Mouse (Mus musculus) limb, embryonic 15.5 days (tissue): ENCODE results near the gene Asic5. TPM values are rescaled to one million over a fixed set of nuclear protein-coding genes. Genes with fewer than 3 reads are reported as not detected.

Experiments used
- ATAC-seq: fragments of 200-750 bp; cut with Nextera tagmentation; 2 replicates; pipeline ENCODE4 v1.8.0; 2017; ENCODE audit warnings: low read depth, moderate TSS enrichment; ENCODE audit not compliant: insufficient number of reproducible peaks, low FRiP score, low TSS enrichment
- H3K27ac ChIP-seq: fragments of 300-500 bp; sonication (generic); 2 replicates; pipeline ENCODE4 v1.5.1; 2015; ENCODE audit warnings: moderate library complexity, mild to moderate bottlenecking, inconsistent platforms
- H3K27me3 ChIP-seq: fragments of 300-500 bp; sonication (generic); 2 replicates; pipeline ENCODE4 v1.6.1; 2015; ENCODE audit warnings: inconsistent platforms
- H3K36me3 ChIP-seq: fragments of 300-500 bp; sonication (generic); 2 replicates; pipeline ENCODE4 v1.6.1; 2015; ENCODE audit warnings: inconsistent platforms
- H3K4me1 ChIP-seq: fragments of 300-500 bp; sonication (generic); 2 replicates; pipeline ENCODE4 v1.6.1; 2015; ENCODE audit warnings: inconsistent platforms
- H3K4me2 ChIP-seq: fragments of 300-500 bp; sonication (generic); 2 replicates; pipeline ENCODE4 v1.6.1; 2015; ENCODE audit warnings: mild to moderate bottlenecking, inconsistent platforms
- H3K4me3 ChIP-seq: fragments of 300-500 bp; sonication (generic); 2 replicates; pipeline ENCODE4 v1.5.1; 2015; ENCODE audit warnings: mild to moderate bottlenecking, inconsistent platforms
- H3K9ac ChIP-seq: fragments of 300-500 bp; sonication (generic); 2 replicates; pipeline ENCODE4 v1.6.1; 2015; ENCODE audit warnings: inconsistent platforms
- H3K9me3 ChIP-seq: fragments of 300-500 bp; sonication (generic); 2 replicates; pipeline ENCODE4 v1.6.1; 2016; ENCODE audit warnings: inconsistent platforms
- WGBS: fragments of 180-500 bp; shearing (Covaris S2); methylation state at CpG from one replicate; pipeline ENCODE4 v1.1.7; 2015; 5-methylcytosine and 5-hydroxymethylcytosine counted together
- polyA plus RNA-seq: library from polyadenylated mRNA; unstranded; fragments of >200 nt; fragmentation: Nextera tagmentation; extraction: Ambion mirVana; gene quantifications from 2 replicates; pipeline ENCODE4 v1.2.1, GENCODE M21; 2015

Asic5 gene
- polyA plus RNA-seq, 1 experiment from 2014 or later, result not detected

DNA sequence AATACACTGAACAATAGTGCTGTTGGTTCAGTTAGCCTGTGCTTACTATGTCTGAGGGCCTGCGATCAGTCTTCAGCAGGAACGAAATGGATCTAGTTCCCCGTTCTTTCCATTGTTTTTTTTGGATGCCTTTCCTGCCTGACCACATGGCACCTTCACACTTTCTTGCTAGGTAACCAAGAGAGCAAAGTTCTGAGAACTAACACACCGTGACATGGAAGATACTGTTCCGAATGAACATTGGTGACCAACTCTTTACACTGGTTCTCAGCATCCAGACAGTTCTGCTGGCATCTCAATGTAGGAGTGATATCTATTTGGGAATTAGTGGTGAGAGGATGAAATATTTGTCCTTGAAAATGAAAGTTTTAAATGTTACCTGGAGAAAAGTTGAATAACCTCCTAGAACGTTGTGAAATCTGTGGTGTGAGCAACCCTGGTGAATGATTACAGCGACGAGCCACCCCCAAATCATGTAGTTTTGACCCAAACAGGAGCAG is 40.4 kb downstream of the Asic5 start:
- ATAC-seq, result no peak
- Histone ChIP-seq H3K27ac (no peak overlapping the region), H3K4me3 (no peak overlapping the region)

DNA sequence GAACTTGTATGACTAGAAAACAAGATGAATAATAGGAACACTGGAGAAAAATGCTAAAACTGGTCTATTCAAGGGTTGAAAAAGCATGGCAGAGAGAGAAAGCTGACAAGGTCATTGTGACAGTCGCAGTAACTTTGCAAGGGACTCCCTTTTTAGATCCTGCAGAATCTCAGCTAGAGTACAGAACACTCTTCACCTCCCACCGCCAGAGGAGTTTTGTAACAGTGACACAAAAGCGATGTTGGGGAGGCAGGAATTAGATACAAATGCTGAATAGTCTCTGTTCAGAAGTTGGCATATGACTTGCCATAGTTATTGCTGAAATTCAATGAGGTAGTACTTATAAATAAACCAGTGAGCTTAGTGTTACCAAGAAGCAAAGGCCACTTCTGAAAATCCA is 41.0 kb downstream of the Asic5 start:
- Histone ChIP-seq H3K36me3 (no peaks in the 10 kb centered on the region), H3K4me2 (no peak overlapping the region), H3K9ac (no peak overlapping the region), H3K4me1 (no peaks in the 10 kb centered on the region), H3K4me3 (no peak overlapping the region), H3K27ac (no peak overlapping the region), H3K9me3 (no peaks in the 10 kb centered on the region), H3K27me3 (no peaks in the 10 kb centered on the region)
- no peak for ATAC-seq
- 83% methylated on average over 3 of the region's 3 CpGs for WGBS

More for the DNA sequence above, 40.4 kb downstream of the Asic5 start:
- WGBS, result 81% methylated on average over 8 of the region's 8 CpGs
- H3K9ac ChIP-seq, result no peak overlapping the region
- no peak overlapping the region for H3K4me2 ChIP-seq
- H3K9me3 ChIP-seq, result no peaks in the 10 kb centered on the region
- H3K4me1 ChIP-seq, result no peaks in the 10 kb centered on the region
- H3K27me3 ChIP-seq, result no peaks in the 10 kb centered on the region
- no peaks in the 10 kb centered on the region for H3K36me3 ChIP-seq

DNA sequence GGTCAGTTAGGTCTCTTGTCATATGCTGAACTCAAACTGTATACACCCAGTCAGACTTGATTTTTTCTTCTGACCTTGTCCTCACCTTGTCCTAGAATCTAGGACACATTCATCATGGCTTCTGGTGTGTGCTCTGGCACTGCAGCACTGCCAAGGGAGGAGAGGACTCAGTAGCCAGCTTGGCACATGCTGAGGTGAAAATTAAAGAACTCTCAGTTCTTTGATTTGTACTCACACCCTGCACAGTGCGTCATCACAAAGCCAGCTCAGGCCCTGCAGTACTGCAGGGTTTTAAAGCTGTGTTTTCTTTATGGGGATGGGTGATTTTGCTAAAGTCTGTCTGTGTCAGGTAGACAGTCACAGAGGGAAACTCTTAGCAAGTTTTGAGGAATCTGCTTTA is 45.2 kb downstream of the Asic5 start:
- no peaks in the 10 kb centered on the region for H3K9me3 ChIP-seq
- no peak overlapping the region for H3K4me3 ChIP-seq
- H3K27ac ChIP-seq, result no peak overlapping the region
- no peaks in the 10 kb centered on the region for H3K36me3 ChIP-seq
- no peak for ATAC-seq
- H3K4me2 ChIP-seq, result no peak overlapping the region
- no peaks in the 10 kb centered on the region for H3K27me3 ChIP-seq
- H3K4me1 ChIP-seq, result no peaks in the 10 kb centered on the region
- 68% methylated on average over 1 of the region's 1 CpGs for WGBS
- no peak overlapping the region for H3K9ac ChIP-seq

DNA sequence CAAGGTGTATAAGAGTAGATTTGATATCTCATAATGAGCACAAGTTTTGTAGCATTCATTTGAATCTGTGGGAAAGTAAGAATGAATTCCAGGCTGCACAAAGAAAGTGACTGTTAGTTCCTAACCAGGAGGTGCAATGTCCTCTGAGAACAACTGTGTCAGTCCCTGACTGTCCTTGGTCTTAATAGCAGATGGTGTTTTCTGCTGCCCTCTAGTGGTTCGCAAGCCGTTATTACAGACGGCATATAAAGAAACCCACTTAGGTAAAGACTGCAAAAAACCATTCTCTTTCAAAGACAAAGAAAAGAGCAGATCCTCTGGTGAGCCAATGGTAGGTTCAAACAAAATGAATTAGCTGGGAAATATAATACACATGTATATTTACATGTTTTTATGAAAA is 47.1 kb downstream of the Asic5 start:
- no peaks in the 10 kb centered on the region for H3K36me3 ChIP-seq
- no peaks in the 10 kb centered on the region for H3K4me1 ChIP-seq
- no peaks in the 10 kb centered on the region for H3K27me3 ChIP-seq
- H3K4me3 ChIP-seq, result no peak overlapping the region
- H3K27ac ChIP-seq, result no peak overlapping the region
- no peak overlapping the region for H3K9ac ChIP-seq
- WGBS, result 2% methylated on average over 3 of the region's 3 CpGs
- H3K4me2 ChIP-seq, result no peak overlapping the region
- H3K9me3 ChIP-seq, result no peaks in the 10 kb centered on the region
- no peak for ATAC-seq

DNA sequence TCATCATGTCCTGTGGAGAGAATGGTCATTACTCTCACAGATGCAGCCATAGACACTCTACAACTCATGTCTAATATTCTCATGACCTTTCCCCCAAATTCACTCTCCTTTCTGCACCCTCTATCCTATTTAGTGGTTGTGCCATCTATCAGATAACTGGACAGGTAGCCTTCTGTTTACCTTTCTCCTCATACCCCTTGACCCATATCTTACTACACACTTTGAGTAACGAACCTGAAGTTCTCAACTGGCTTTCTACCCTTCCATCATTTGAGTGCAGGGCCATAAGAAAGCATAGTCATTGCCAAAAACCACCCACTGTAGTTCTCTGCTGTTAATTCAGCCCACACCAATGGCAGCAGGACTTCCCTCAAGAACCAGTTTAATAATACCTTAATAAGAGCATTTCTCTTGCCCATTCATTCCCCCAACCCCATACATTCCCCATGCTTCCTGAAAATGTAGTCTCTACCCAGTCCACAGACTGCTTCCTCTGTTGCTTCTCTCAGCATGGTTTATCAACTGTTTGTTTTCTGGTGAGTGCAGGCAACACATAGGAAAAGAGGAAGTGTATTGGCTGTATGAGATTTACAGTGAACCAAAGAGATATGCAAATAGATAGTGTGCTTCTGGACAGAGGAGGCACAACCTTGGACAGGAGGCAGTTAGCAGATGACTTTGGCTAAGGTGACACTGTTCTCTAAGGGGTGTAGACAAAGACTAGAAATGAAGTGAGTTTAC is 48.1 kb downstream of the Asic5 start:
- no peaks in the 10 kb centered on the region for H3K27me3 ChIP-seq
- H3K36me3 ChIP-seq, result no peaks in the 10 kb centered on the region
- no peak overlapping the region for H3K4me2 ChIP-seq
- 83% methylated on average over 1 of the region's 1 CpGs for WGBS
- H3K27ac ChIP-seq, result no peak overlapping the region
- H3K4me1 ChIP-seq, result no peaks in the 10 kb centered on the region
- H3K9me3 ChIP-seq, result no peaks in the 10 kb centered on the region
- no peak overlapping the region for H3K4me3 ChIP-seq
- H3K9ac ChIP-seq, result no peak overlapping the region
- no peak for ATAC-seq

DNA sequence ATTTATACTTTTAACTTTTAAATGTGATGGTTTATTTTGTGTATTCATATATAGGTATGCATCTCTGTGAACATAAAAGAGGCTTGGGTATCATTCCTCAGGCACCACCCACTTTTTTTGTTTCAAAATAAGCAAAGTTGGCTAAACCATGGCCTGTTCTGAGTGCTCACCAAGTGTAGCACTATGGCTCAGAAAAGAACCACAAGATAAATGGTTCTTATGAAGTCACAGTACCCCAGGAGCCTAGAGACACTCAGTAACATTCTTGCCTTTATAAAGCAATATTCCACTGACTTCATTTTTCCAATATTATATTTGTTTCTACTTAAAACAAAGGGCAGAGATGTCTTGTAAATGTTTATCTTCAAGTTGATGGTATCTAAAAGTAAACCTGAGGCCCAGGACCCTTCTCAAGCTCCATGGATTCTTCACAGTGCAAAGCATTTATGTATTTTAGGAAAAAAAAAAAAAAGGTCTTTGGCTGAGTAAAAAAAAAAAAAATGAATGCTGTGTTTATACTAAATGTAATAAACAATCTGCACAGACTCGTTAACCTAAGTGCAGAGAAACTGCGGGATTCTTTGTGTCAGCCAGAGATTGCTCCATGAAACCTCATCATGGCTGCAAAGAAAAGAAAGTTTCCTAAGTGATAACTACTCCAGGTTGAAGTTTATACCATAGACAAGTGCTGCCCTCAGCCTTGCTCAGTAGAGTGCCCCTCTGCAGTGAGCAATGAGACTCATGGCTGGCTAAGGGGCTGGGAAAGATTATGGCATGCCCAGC is 54.4 kb downstream of the Asic5 start:
- WGBS, result 70% methylated on average over 2 of the region's 2 CpGs
- no peak for ATAC-seq
- Histone ChIP-seq H3K27me3 (no peaks in the 10 kb centered on the region), H3K4me1 (no peaks in the 10 kb centered on the region), H3K36me3 (no peaks in the 10 kb centered on the region), H3K9me3 (no peaks in the 10 kb centered on the region), H3K9ac (no peak overlapping the region), H3K27ac (no peak overlapping the region), H3K4me3 (no peak overlapping the region), H3K4me2 (no peak overlapping the region)

DNA sequence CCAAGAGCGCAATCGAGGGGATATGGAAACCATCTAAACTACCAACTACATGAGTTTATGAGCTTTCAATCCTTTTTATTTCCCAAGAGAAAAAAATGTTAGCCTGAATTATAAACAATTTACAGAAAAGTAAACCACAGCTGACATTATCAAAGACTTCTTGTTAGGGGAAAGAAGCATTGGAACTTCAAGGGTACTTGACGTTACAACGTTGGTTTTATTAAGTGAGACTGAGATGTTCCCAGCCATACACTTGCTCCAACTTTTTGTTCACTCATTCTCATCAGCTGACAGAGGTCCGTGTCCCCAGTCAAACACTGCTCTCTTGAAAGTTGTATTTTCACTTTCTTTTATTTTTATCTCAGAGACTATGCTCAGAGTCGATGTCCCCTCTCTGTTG is 61.6 kb downstream of the Asic5 start:
- no peak overlapping the region for H3K4me3 ChIP-seq
- H3K4me1 ChIP-seq, result peaks cover under 1% of the 10 kb centered on the region; the same call in 1 of the 2 replicates
- H3K4me2 ChIP-seq, result no peak overlapping the region
- no peak overlapping the region for H3K9ac ChIP-seq
- no peak overlapping the region for H3K27ac ChIP-seq
- H3K36me3 ChIP-seq, result no peaks in the 10 kb centered on the region
- no peaks in the 10 kb centered on the region for H3K9me3 ChIP-seq
- ATAC-seq, result no peak
- no peaks in the 10 kb centered on the region for H3K27me3 ChIP-seq
- WGBS, result 54% methylated on average over 6 of the region's 6 CpGs

DNA sequence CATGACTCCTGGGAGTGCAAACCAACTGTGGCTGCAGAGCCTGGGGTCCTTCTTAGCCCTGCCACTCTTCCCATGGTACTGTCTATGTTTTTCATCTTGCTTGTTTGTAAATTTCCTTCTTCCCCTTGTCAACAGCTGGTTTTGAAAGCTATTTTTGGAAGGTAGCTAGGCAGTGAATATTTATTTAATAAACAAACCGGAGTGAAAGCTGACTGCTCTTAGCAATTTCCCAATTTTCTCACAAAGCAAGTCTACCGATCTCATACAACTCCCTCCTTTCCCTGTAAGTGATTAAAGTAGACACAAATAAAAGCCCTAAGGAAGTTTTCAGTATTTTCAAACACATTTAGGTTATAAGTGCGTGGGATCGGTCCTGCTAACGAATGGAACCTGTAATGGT is 62.8 kb downstream of the Asic5 start:
- ATAC-seq, result no peak
- H3K36me3 ChIP-seq, result no peaks in the 10 kb centered on the region
- H3K27me3 ChIP-seq, result no peaks in the 10 kb centered on the region
- H3K27ac ChIP-seq, result no peak overlapping the region
- H3K4me1 ChIP-seq, result peaks cover 5% of the 10 kb centered on the region; the same call in 1 of the 2 replicates
- no peak overlapping the region for H3K4me3 ChIP-seq
- no peak overlapping the region for H3K4me2 ChIP-seq
- 67% methylated on average over 5 of the region's 5 CpGs for WGBS
- no peaks in the 10 kb centered on the region for H3K9me3 ChIP-seq
- no peak overlapping the region for H3K9ac ChIP-seq

DNA sequence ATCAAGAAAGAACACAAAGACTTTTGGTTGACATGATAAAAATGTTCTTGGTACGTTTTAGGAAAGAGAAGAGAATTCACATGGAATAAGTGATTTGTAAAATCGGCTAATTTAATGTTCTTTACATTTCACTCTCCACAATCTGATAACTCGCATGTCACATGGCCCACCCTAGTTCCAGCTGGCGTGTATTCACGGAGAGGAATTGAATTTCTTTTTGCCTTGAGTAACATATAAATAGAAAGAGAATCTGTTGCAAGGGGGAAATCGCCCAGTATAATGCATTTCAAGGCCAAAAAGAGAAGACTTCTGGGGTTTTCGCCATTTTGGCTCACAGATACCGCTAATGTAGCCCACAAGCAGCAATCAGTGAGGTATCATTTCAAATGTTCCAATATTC is 64.0 kb downstream of the Asic5 start:
- no peak for ATAC-seq

DNA sequence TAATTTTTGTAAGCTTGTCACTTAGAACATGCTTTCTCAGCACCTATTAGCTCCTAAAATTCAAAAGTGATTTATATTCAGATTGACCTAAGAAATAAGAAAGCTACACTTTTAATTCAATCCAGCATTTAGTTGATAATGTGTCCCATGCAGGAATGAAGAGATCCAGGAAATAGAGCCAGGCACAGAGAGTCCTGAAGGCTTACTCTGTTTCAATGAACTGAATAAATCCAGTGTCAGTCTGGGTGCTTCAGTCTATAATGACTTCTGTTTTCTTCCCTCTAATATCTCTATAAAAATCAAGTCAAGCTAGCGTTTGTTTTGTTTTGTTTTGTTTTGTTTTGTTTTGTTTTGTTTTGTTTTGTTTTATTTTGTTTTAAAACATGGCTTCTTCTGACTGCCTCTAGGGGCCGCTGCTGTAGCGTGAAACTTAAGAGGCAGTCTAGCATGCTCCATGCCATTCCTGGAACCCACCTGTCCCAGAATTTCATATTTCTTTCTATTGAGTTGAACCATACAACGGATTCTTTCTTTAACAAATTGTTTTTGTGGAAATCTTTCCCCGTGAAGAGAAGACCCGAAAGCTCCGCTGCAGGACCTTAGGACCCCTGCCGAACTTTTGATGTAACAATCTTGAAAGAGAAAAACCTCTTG is 65.1 kb downstream of the Asic5 start:
- WGBS, result 29% methylated on average over 8 of the region's 8 CpGs
- ATAC-seq, result no peak
- H3K4me1 ChIP-seq, result peaks cover 10% of the 10 kb centered on the region; the same call in 1 of the 2 replicates

More for the DNA sequence above, 64.0 kb downstream of the Asic5 start:
- no peak overlapping the region for H3K4me2 ChIP-seq
- H3K4me3 ChIP-seq, result no peak overlapping the region
- WGBS, result 85% methylated on average over 8 of the region's 8 CpGs
- no peak overlapping the region for H3K9ac ChIP-seq
- H3K36me3 ChIP-seq, result no peaks in the 10 kb centered on the region
- no peaks in the 10 kb centered on the region for H3K9me3 ChIP-seq
- H3K27ac ChIP-seq, result no peak overlapping the region
- no peaks in the 10 kb centered on the region for H3K27me3 ChIP-seq
- peaks cover 5% of the 10 kb centered on the region; the same call in 1 of the 2 replicates for H3K4me1 ChIP-seq

DNA sequence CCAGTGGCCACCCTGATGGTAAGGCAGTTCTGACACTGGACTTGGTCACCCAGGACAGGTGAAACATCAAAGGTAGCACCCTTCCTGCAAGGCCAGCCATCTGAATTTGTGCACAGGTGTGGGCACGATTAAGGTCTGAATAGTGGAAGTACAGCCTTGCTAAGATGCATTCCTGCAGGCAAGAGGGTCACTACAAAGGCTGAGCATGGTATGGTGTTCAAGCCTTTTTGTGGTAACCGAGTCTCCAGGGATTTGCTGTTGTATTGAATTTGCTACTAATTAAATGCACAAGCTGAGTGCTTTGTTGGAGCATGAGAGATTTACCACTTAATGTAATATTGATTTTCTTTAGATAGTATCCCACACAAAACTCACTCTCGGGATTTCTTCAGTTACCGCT is 66.0 kb downstream of the Asic5 start:
- Histone ChIP-seq H3K4me2 (no peak overlapping the region), H3K9ac (no peak overlapping the region), H3K27ac (no peak overlapping the region), H3K4me3 (no peak overlapping the region), H3K4me1 (peaks cover 10% of the 10 kb centered on the region; the same call in 1 of the 2 replicates), H3K36me3 (no peaks in the 10 kb centered on the region), H3K27me3 (no peaks in the 10 kb centered on the region), H3K9me3 (no peaks in the 10 kb centered on the region)
- ATAC-seq, result no peak
- WGBS, result 67% methylated on average over 4 of the region's 4 CpGs

More for the DNA sequence above, 65.1 kb downstream of the Asic5 start:
- Histone ChIP-seq H3K27ac (no peak overlapping the region), H3K36me3 (no peaks in the 10 kb centered on the region), H3K4me2 (no peak overlapping the region), H3K4me3 (no peak overlapping the region), H3K9ac (no peak overlapping the region), H3K9me3 (no peaks in the 10 kb centered on the region), H3K27me3 (no peaks in the 10 kb centered on the region)

DNA sequence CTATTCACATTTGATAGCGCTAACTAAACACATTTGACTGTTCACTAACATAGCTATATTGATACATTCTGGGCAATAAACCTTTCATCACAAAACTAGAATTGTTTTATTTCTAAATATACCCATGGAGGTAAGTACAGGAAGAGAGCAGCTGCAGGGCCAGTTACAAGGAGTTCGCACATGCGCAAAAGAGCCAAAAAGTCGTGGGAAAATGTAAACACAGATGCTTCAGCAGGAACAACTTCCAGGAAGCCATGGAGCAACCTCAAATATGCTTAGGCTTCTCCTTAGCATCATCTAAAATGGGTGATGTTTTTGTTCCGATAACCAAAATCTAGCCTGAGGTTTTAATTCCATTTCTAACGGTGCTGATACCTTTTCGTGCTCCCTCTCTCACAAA is 66.6 kb downstream of the Asic5 start:
- Histone ChIP-seq H3K27ac (no peak overlapping the region), H3K9ac (no peak overlapping the region), H3K9me3 (no peaks in the 10 kb centered on the region), H3K4me2 (no peak overlapping the region), H3K27me3 (no peaks in the 10 kb centered on the region), H3K36me3 (no peaks in the 10 kb centered on the region), H3K4me1 (peaks cover 10% of the 10 kb centered on the region; the same call in 1 of the 2 replicates), H3K4me3 (no peak overlapping the region)
- 46% methylated on average over 7 of the region's 7 CpGs for WGBS
- no peak for ATAC-seq
